Mouse (Mus musculus) lung, adult 18-20 months (tissue): ENCODE results near the gene Flnc.

Experiments
- DNase-seq, 2 experiments: peaks; one replicate each; pipeline ENCODE4 v3.0.0; 2022; ENCODE audit warnings: mixed read lengths in 2 of 2

Gene Flnc

DNA sequence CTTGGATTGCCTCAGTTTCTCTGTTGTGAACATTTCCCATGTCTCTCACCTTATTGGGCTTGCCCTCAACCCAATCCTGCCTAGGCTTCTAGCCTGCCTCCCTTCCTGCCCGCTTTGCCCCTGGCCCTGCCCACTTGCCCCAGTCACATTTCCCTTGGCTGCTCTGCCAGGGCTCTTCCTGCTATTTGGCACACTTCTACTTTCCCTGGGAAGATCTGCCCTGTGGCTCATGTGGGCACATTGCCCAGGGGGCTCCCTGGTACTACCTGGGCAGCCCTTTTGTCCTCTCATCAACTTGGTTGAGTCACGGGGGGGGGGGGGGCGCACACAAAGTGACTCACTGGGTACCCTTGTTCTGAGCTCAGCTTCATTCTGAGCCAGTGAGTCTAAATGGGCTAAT lies 900 bp upstream of the Flnc start:
- no peak for DNase-seq

DNA sequence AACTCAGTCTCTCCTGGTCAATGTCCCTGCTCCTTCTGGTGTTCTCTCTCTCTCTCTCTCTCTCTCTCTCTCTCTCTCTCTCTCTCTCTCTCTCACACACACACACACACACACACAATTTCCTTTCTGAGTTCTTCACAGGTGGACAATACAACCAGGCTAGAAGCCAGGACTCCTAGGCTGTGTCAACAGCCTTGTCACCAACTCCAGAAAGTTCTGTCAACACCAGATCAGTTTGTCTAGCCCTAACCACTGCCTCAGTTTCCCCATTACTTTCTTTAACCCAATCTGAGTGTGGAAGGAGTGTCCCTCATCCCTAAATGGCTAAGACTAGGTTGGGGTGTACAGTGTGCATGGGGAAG lies 399 bp upstream of the Flnc start:
- no peak for DNase-seq

GRCm38 (mm10) chr6:29433804-29434795 lies 1.0 kb downstream of the Flnc start:
- no peak for DNase-seq

GRCm38 (mm10) chr6:29434911-29435691 lies 2.0 kb downstream of the Flnc start:
- no peak for DNase-seq

GRCm38 (mm10) chr6:29435940-29436451 lies 2.9 kb downstream of the Flnc start:
- no peak for DNase-seq

DNA sequence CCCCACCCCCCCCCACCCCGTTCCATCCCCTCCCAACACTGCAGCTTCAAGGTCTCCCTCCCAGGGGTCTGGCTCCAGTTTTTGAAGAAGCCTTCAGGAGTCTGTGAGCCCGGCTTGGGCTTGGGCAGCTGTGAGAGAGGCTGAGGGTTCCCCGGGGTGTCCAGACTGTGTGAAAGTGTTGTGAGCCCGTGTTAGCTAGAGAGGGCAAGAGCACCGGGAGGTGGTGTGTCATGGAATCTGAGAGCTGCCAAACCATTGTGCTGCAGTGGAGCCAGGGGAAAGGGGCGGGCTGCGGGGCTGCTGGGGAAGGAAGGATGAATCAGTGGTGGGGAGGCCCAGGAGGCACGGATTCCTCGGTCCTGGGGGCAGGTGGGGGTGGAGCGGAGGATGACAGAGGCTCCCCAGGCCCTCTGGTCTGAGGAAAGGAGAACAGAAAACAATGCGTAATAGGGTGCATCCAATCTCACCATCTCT lies 3.4 kb downstream of the Flnc start:
- peak; percentile 35 to 40 for DNase-seq

- DNase-seq = no peak
These were observed 6.2 kb downstream of the Flnc start for GRCm38 (mm10) chr6:29439251-29439650.

DNA sequence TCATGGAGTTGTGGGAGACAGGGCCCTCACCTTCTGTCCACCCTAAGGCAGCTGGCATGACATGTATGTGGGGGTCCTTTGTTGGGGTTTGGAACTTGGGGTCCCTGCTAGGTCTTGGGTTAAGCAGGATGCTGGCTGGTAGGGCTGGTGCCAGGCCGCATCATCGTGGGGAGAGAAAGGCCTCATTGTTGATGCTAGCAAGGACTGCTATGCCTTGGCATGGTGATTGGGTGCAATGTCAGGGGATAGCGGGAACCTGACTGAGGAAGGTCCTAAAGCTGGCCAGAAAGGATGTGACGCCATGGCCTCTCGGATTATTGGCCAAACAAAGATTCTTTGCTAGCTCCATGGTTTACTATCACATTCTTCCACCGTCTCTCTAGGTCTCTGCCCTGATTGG lies 6.7 kb downstream of the Flnc start:
- no peak for DNase-seq

- DNase-seq = peak in 1 of 2 experiments; percentile 20
These were observed 11.7 kb downstream of the Flnc start for GRCm38 (mm10) chr6:29444773-29445172.

- DNase-seq = peak; percentile 44 to 62
These were observed 12.3 kb downstream of the Flnc start for GRCm38 (mm10) chr6:29445354-29445753.

DNA sequence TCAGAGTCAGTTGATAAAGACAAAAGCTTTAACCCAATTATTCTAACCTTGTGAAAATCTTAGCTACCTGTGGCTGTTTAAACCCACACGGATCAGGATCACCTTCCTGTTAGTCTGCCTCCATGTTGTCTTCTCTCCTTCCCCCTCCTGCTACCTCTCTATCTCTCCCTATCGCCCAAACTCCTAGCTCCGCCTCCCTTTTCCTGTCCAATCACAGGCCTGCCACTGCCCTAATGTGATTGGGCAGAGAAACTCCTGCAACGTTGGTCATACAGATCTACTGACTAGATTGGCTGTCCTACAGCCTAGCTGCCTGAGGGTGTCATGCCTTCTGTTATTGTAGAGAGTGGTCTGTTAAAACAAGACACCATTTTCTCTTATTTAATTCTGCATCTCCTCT lies 16.8 kb downstream of the Flnc start:
- DNase-seq = no peak

GRCm38 (mm10) chr6:29450667-29451066 lies 17.6 kb downstream of the Flnc start:
- DNase-seq = no peak

GRCm38 (mm10) chr6:29461502-29461901 lies 28.4 kb downstream of the Flnc start:
- no peak for DNase-seq

- DNase-seq = no peak
These were observed 30.3 kb downstream of the Flnc start for GRCm38 (mm10) chr6:29463388-29463787.

DNA sequence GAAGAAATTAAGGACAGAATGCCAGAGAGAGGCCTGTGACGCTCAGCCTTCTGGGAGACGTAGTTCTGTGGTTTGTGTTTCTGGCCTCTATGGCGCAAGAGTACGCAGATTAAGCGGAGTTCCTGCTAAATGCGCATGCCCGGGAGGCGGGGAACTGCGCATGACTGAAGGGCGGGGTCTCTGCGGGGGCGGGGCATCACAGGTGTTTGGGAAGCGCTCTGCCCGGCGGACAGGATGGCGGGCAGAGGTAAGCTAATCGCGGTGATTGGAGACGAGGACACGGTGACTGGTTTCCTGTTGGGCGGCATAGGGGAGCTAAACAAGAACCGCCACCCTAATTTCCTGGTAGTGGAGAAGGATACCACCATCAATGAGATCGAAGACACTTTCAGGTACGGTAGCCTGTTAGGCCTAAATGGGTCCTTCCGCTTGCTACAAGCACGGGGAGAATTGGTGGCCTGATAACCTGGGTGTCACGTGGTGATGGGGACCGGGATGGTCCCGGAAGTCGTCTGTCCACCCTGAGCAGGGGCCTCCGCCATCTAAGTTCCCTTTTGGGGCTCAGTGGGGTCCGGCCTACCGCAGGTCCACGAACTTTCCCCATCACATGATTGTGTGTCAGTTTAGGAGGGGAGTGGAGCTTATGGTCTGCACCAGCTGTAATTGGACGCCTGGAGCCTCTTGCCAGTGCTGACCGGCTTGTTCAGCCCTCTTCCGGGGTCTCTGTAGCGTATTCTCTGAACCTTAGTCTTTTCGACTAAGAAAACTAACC lies 34.7 kb downstream of the Flnc start, which contains the start of gene Atp6v1f:
TSS of gene Atp6v1f (plus strand) at position 136 of the 772 bp plus-strand sequence.
- DNase-seq = peak; percentile 91 to 94

GRCm38 (mm10) chr6:29468851-29469250 lies 35.8 kb downstream of the Flnc start:
- DNase-seq = no peak

DNA sequence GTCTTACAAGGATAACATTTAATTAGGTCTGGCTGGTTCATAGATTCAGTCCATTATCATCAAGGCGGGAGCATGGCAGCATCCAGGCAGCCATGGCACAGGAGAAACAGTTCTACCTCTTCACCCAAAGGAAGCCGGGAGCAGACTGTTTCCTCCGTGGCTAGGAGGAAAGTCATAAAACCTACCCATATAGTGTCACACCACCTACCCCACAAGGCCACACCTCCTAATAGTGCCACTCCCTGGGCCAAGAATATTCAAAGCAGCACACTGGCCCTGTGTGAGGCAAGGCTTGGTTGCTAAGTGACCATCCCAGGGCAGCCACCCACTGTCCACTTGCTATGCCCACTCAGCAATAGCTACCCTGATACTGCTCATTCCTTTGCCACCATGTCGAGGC lies 38.1 kb downstream of the Flnc start, which contains the start of gene Atp6v1fnb:
TSS of gene Atp6v1fnb (plus strand) at position 301 of the 400 bp plus-strand sequence.
- no peak for DNase-seq

GRCm38 (mm10) chr6:29473941-29474691 lies 41.1 kb downstream of the Flnc start:
- DNase-seq = peak; percentile 84 to 89

- DNase-seq = no peak
These were observed 41.7 kb downstream of the Flnc start for GRCm38 (mm10) chr6:29474736-29475135.

DNA sequence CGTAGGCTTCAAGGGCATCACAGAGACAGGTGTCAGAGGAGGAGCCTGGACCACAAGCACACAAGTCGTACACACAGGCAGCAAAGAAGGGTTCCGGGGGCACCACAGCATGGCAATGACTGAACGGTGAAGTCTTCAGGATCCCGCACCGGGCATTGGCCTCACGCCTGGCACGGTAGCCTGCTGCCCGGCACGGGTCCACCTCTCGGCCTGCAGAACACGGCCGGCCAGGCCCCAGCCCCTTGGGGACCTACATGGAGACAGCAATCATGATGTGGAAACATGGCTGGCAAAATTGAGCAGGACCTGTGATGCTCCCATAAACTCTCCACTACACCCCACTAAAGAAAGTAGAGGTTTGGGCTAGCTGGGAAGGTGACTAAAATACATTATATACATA lies 49.6 kb downstream of the Flnc start:
- no peak for DNase-seq

GRCm38 (mm10) chr6:29484716-29485559 lies 51.9 kb downstream of the Flnc start:
- peak; percentile 44 to 59 for DNase-seq
